Mouse (Mus musculus): Measurements from ENCODE around the gene Fchsd2.

DNA sequence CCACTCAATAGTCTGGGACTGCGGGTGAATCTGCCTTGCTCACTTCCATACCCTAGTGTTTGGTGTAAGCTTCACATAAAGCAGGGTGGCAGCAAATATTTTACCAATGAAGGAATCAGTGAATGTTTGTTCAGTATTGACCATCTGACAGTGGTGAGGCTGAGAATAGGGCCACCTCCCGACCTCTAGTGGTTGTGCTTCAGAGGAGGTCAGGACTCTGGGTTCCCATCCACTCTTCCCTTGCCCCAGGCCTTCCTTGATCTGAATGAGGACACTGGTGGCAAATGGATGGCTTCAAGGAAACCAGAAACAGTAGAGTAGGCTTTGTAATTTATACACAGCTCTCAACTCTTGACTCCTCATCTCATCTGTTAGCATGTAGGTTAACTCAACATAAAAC, 14.0 kb downstream of the Fchsd2 start:
- TF ChIP-seq POLR2A (IDR thresholded peaks at IDR 0.05; ENCODE audit: extremely low read depth, insufficient read depth, low read length) (no peak), CTCF (IDR thresholded peaks at IDR 0.05; ENCODE audit: low read depth, low read length) (peak; percentile 61)
